Mouse (Mus musculus): Measurements from ENCODE around the gene Zfp14. TPM values are rescaled to one million over a fixed set of nuclear protein-coding genes. Genes with fewer than 3 reads are reported as not detected.

The Zfp14 gene
- total RNA-seq (2021) (1 to 10 TPM; 2.1 to 2.8 TPM), polyA plus RNA-seq (2012; rRNA removed) (0.81 and 1.7 TPM in 2 replicates)
- long read RNA-seq, partial matches to known transcripts: 0 of 3 reads
- long read RNA-seq, other reads (novel, unspliced or antisense): 2 of 3 reads

DNA sequence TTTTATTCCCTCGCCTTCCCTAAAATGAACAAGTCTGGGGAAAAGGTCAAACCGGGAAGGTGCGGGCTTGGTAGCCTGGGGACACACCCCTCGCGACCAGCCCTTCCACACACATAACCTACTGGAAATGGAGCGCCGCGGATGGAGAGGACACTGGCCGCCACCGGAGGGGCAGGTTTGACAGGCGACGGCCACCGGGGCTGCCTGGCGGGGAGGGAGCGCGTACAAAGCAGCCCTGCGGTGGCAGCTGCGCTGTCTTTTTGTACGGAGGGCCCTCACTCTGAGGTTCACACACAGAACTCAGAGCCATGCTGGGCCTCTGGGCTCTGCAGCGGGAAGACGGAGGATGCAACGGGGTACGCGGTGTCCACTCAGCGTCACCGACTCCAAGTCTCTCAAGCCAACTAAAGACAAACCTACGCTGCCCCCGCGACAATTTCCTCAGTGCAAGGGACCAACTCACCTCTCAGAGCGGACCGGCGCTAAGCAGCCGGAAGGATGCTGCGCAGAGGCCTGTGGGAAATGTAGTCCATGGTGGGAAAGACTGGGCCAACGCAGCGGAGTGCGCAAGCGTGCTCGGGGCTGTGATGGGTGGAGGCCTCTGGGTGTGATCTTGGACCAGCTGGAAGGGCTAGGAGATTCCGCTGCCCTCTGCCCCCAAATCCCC is at the start of gene Zfp14:
Gene Zfp14, minus strand, starts transcription at position 499 of the 667 bp plus-strand sequence.
- peak; percentile 93 for DNase-seq

DNA sequence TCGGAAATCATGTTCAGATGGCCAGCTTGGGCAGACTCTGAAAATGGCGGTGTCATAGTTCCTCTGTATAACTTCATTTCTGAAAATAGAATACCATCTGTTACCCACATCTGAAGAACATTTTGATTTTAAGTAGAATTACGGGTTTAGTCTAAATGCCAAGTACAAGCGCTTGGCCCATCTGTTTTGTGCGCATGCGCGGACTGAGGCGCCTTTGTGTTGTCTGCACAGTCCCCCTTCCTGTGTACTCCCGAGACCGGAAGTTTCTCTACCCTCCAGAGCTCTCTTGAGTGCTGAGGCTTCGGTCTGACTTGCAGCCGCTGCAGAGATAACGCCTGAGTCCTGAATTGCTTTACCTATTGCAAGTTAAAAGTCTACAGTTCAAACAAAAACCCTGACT is 48.1 kb upstream of the Zfp14 start:
- DNase-seq: no peak

DNA sequence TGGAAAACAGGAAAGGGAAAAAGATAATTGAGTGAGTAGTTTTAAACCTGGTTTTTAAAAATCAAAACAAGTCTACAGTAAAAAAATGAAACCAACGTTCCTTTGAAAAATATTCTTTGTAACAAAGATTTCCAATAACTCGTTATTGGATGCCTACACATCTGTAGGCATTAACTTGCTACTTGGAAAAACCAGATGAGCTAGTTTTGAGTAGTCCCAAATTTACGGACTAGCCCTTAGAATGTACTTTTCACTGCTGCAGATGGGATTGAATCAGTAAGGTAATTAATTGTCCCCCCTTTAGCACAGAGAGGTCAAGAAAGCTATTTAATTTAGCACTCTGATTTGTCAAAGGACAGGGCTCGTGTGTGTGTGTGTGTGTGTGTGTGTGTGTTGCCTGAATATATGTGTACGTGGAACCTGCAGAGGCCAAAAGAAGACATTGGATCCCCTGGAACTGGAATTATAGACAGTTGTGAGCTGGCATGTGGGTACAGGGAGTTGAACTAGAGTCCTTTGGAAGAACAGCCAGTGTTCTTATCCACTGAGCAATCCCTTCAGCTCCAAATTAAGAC is 44.5 kb upstream of the Zfp14 start:
- no peak for DNase-seq

GRCm38 (mm10) chr7:30094646-30095429 is 43.7 kb upstream of the Zfp14 start, which contains the start of gene Zfp260:
Zfp260 (plus strand) TSS chr7:30094777.
- peak; percentile 92 for DNase-seq

- no peak for DNase-seq
Measured at GRCm38 (mm10) chr7:30093918-30094415, 42.8 kb upstream of the Zfp14 start.

DNA sequence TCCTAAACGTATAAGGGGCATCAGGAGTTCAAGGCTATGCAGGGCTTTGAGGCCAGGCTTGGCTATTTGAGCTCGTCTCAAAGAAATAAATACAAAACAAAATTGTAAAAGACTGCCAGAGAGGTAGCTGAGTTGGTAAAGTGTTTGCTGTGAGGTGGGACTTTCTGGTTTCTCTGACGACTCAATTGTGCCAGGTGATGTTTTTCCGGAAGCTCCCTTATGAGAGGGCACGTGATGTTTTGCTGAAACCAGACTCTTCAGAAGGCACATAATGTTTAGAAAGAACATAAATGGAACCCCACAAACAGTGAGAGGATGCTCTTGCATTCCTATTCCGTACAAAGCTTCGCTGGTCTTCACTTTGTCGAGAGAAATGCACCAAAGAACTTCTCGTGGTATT is 41.5 kb upstream of the Zfp14 start:
- DNase-seq: no peak

DNA sequence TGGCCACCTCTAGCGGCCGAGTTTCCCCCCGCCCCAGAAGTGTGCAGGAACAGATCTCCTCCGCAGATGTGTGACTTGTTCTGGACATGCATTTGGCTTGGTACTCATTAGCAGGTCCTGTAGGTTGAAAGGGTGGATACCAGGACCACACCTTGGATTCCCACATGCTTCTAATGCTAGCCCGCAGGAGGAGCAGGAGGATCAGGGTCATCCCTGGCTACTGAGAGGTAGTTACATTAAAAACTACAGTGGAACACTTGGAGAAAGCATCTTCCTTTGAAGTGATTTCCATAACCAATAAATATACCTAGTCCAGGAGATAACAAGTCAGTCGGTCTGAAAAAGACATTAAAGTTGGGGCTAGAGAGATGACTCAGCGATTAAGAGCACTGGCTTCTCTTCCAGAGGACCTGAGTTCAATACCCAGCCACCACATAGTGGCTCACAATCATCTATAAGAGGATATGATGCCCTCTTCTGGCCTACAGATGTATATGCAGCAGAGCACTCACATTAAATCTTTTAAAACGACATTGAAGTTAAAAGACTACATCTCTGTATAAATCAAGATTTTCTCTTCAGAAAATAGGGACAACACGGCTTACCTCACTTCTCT is 39.9 kb upstream of the Zfp14 start:
- DNase-seq: no peak

- peak; percentile 98 for DNase-seq
Measured at GRCm38 (mm10) chr7:30090092-30090969, 39.2 kb upstream of the Zfp14 start, which contains the start of the genes Gm26920 and Zfp566. Gm26920 (minus strand) TSS chr7:30090410. Zfp566 (minus strand) TSS chr7:30090527.

- no peak for DNase-seq
Measured at GRCm38 (mm10) chr7:30089405-30089804, 38.2 kb upstream of the Zfp14 start.

DNA sequence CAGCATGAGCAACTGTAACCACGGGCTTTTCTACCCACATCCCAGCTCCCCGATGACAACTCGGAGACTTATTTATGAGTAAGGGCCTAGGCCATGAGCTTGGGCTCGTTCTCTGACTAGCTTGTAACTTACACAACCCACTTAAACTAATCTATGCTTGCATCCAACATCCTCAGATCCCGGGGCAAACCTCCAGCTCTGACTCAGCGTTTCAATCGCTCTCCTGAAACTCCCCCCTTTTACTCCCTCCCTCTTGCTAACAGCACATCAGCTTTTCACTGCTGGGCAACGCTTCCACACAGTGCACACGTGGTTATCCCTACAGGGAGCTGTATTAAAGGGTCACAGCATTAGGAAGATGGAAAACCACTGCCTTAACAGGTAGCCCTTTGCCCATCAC is 35.3 kb upstream of the Zfp14 start:
- DNase-seq: no peak

DNA sequence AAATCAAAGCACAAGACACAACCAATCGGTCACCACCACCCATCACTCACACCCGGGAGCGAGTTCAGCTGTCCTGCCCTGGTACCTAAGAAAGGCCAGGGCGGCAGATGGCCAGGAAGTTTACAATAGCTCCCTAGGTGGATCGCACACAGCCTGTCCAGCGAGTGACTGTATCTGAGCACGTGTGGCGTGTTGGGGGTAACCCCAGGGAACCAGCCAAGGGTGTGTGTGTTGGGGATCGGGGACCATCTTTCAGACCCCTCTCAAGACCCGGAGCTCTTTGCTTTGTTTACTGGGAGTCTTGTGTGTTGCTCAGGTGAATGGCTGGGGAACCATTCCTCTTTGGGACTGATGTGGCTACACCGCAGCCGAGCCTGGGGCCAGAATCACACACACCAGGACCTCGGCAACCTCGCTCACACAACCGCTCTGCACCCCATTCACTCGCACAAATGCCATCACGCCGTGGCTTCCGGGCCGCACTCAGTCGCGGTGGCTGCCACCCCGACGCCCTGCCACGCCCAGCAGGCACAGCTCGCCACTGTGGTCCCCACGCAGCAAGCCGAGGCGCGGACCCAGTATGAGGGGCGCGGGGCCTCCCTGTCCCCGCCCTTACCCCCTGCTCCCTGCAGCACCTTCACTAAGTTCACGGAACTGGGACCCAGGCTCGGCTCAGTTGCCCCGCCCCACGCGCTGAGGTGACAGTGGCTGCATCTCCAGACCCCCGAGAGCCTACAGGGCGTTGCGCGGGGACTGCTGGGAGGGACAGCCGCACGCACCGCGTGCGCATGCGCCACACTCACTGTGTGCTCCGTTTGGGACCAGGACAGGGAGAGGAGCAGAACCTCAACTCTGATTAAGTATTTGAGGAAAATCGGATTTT is 21.2 kb upstream of the Zfp14 start, which contains the start of gene Zfp82:
Gene Zfp82, minus strand, starts transcription at position 755 of the 883 bp plus-strand sequence.
- DNase-seq: peak; percentile 91

DNA sequence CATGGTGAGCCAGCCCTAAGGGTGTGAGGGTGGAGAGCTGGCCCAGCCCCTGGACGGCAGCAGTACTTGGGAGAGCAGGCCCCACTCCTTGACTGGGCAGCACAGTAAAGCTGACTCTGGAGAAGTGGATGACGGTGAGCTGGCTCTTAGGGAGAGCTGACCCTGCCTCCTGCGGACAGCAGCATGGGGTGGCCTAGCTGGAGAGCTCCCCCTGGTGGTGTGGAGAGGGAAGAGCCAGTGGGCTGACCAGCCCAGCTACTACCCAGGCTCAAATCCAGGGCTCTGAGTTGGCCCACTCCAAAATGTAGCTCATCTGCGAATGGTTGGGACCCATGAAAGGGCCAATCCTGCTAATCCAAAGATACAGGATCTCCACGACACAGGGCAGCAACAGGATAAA is 13.4 kb upstream of the Zfp14 start:
- no peak for DNase-seq

GRCm38 (mm10) chr7:30062478-30062877 is 11.3 kb upstream of the Zfp14 start:
- no peak for DNase-seq

DNA sequence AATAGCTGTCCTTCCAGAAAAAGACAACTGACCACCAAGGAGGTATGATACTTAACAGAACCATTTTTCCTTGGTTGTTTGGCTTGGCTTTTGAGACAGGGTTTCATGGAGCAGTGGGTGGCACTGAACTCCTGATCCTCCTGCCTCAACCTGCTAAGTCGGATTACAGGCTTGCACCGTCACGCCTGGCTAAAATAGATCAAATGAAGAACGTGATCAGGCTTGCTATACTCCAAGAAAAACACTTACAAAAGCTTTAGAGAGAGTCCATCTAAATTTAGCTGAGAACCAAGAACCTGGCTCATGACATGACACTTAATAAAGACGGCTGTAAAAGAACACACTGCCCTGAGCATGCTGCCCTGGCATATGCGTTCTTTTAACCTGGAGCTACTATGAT is 9.2 kb upstream of the Zfp14 start:
- no peak for DNase-seq

DNA sequence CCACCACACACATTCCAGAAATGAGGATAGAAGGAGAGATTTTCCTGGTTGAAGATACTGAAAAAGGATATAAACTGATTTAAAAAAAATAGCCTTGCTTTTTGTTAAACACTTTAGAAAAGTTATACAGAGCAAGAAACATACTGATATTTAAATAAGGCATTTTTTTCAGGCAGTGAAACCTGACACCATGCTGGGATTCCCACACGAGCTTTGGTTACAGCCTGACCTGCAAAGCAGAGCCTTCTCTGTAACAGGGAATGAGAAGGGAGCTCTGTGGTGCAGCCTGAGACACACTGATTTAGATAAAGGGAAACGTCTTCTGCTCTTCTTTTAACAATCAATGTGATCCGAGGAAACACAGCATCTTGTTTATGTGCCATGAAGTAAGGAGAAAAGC is 2.4 kb upstream of the Zfp14 start:
- no peak for DNase-seq

GRCm38 (mm10) chr7:30048126-30048525 is 3.1 kb downstream of the Zfp14 start:
- DNase-seq: no peak

DNA sequence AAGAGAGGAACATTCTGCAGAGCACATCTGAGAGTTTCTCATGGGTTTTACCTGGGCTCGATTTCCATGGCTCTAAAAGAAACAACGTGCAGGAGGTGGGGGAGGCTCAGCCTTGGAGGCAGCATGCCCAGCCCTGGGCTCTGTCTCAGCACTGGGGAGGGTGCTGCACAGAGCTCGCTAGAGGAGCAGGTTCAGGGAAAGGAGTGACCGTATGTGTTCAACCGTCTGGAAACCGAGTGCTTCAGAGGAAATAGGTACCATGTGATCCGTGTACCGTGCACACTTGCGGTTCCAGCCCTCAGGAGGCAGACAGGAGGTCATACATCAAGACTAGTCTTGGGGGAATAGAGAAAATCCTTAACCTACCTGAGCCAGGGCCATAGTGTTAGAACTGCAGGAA is 6.8 kb downstream of the Zfp14 start:
- no peak for DNase-seq

GRCm38 (mm10) chr7:30034331-30034730 is 16.8 kb downstream of the Zfp14 start:
- DNase-seq: no peak

- no peak for DNase-seq
Measured at GRCm38 (mm10) chr7:30031379-30031778, 19.8 kb downstream of the Zfp14 start.

DNA sequence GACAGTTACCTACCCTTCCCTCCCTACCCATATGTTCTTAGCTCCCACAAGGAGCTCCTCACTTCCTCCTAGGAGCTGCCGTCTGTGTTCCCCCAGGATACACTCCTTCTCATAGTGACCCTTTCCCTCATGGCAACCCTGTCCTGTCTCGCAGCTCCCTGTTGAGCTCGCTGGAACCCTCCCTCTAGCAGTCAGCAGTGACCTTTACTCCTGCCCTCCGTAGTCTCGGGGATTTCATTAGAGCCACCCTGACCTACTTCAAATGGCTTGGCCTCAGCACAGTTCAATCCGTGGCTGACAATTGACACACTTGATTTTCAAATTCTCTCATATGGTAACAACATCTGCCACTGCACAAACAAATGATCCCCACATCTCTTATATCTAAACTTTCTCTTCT is 20.5 kb downstream of the Zfp14 start:
- DNase-seq: peak; percentile 38

Data from adrenal gland, adult 2 months (tissue).